Mouse (Mus musculus) brain, embryonic 14.5 days (tissue): ENCODE data around the gene Lgr5.

Source experiments
- CTCF ChIP-seq: fragments of 200-500 bp; IDR thresholded peaks from 2 replicates; pipeline ENCODE4 v1.5.1; 2012; ENCODE audit warnings: inconsistent platforms, mild to moderate bottlenecking, moderate library complexity, borderline replicate concordance; ENCODE audit not compliant: insufficient read depth, insufficient read length; ENCODE audit errors: extremely low read depth
- POLR2A ChIP-seq: fragments of 200-500 bp; IDR thresholded peaks from 2 replicates; pipeline ENCODE4 v1.6.1; 2012; ENCODE audit warnings: mild to moderate bottlenecking, inconsistent platforms, borderline replicate concordance; ENCODE audit not compliant: poor library complexity, insufficient read depth, insufficient read length, severe bottlenecking; ENCODE audit errors: extremely low read depth

DNA sequence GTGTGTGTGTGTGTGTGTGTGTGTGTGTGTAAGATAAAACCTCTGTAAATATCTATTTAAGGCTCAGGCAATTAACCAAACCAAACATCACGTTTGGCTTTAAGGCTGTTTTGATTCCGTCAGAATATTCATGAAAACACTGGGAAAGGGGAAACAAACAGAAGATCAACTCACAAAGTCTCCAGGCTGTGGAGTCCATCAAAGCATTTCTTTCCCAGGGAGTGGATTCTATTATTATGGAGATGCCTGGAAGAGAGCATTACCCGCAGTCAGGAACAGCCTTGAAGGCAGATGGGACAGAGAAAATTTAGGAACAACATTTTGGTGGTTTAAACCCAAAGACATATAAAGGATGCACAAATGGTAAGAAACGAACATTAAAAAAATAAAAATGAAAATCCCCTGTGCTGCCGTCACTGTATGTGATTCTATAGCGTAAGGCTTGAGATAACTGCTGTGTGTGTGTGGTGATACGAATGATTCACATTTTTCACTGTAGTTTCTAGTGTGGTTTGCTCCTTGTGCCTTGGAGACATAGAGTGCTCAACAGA lies 112.5 kb downstream of the Lgr5 start:
- TF ChIP-seq CTCF (no peak), POLR2A (no peak)
